ENCODE assay signal across 26 mouse cellular contexts in genomic region chr2:11625890-11626289, GRCm38 (mm10). TPM values are rescaled to one million over a fixed set of nuclear protein-coding genes. Genes with fewer than 3 reads are reported as not detected.
DNase-seq lines count a peak whose midpoint lies in the region; ATAC-seq lines count a peak whose summit lies in the region.
"Had no signal": no experiment of that assay in that cellular context is flagged by ENCODE, and none has a peak within 500 bp of the region (broad histone marks: within the 10 kb centered on the region; RNA-seq: fewer than 3 reads in every experiment).

Gm17490 (minus strand) TSS chr2:11626264.

- peak; percentile 82 for DNase-seq in induced T-regulatory cell, adult 2 months (ENCODE audit: low read depth)
- no peak for DNase-seq in adrenal gland, adult 18-20 months (ENCODE audit: low spot score in 2 of 2)
- DNase-seq in layer of hippocampus, adult 9-11 months: no peak
- DNase-seq in thymus, postnatal 14 days: no peak
- DNase-seq: adrenal gland, adult 2 months; adrenal gland, postnatal 10 days; adrenal gland, postnatal 25 days; cerebellum, adult 11 months; cerebellum, adult 18-20 months; cerebellum, adult 8-10 months; cerebellum, adult 9-11 months; cerebellum, postnatal 25 days had no signal

- peak; percentile 51 for ATAC-seq in CD4-positive, CD25-positive, alpha-beta regulatory T cell, adult 4 months
- ATAC-seq: forebrain, embryonic 14.5 days; forebrain, embryonic 16.5 days had no signal

RNA-seq across cellular contexts. Expression of gene Gm17490, which starts in this region (rescaled TPM):
- polyA plus RNA-seq in CD4-positive, CD25-positive, alpha-beta regulatory T cell, adult 4 months (2017; shearing (Covaris generic)): not detected
- total RNA-seq in adrenal gland, adult 18-20 months (2021): not detected
- total RNA-seq: adrenal gland, adult 2 months; adrenal gland, postnatal 10 days; adrenal gland, postnatal 25 days; adrenal gland, postnatal 4 days; ES-E14; MEL had no signal
- polyA plus RNA-seq: adrenal gland, adult 2 months; brain, embryonic 14.5 days; C2C12; cortical plate, adult 2 months; embryonic facial prominence, embryonic 10.5 days; embryonic facial prominence, embryonic 12.5 days; embryonic facial prominence, embryonic 14.5 days; forebrain, embryonic 11.5 days; forebrain, embryonic 14.5 days; forebrain, embryonic 16.5 days; frontal cortex, adult 2 months had no signal

Comparison
In these comparisons a context has a peak if more than half of its experiments do, and no peak if none do; other contexts are left out.
1. Peak in ATAC-seq in CD4-positive, CD25-positive, alpha-beta regulatory T cell, adult 4 months; RNA of the gene not detected or under 1 TPM.